Comparison of ENCODE assay signal across 22 mouse cellular contexts in the genomic region with DNA sequence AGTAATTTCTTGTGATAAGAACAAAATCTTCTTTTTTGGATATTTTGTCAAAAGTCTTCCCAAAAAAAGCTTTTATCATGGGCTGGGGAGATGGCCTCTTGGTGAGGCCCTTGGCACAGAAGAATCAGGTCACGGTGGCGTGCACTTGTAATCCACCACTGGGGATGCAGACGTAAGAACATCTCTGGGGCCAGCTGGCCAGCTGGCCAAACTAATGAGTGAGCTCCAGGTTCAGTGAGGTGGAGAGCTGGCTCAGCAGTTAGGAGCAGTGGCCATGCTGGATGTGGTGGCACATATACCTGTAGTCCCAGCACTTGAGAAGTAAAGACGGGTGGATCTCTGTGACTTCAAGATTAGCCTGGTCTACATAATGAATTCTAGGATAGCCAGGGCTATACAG.
"Had no signal": no experiment of that assay in that cellular context is flagged by ENCODE, and none has a peak within 500 bp of the region (broad histone marks: within the 10 kb centered on the region; RNA-seq: fewer than 3 reads in every experiment).

No protein-coding gene starts in this region.

- H3K27me3 ChIP-seq: limb, embryonic 13.5 days; liver, embryonic 12.5 days; liver, embryonic 15.5 days; lung, embryonic 15.5 days; megakaryocyte, embryonic 14.5 days; midbrain, embryonic 13.5 days; neural tube, embryonic 13.5 days had no signal

- H3K4me1 ChIP-seq: limb, embryonic 10.5 days; limb, embryonic 13.5 days; liver, embryonic 12.5 days; liver, embryonic 15.5 days; midbrain, embryonic 10.5 days; midbrain, embryonic 13.5 days; neural tube, embryonic 13.5 days had no signal

- H3K9me3 ChIP-seq: limb, embryonic 10.5 days; limb, embryonic 13.5 days; liver, embryonic 12.5 days; liver, embryonic 15.5 days; lung, embryonic 15.5 days; megakaryocyte, embryonic 14.5 days; midbrain, embryonic 10.5 days; midbrain, embryonic 13.5 days; neural tube, embryonic 13.5 days had no signal

- H3K9ac ChIP-seq: limb, embryonic 13.5 days; liver, embryonic 12.5 days; liver, embryonic 15.5 days; lung, embryonic 15.5 days; midbrain, embryonic 13.5 days; neural tube, embryonic 13.5 days had no signal

- DNase-seq: kidney, postnatal 10 days; layer of hippocampus, adult 9-11 months; liver; lung, adult 18-20 months; lung, postnatal 10 days; lung, postnatal 36 days; thymus, adult 2 months; thymus, postnatal 14 days; thymus, postnatal 4 days had no signal

- H3K36me3 ChIP-seq: liver, embryonic 12.5 days; liver, embryonic 15.5 days; lung, embryonic 15.5 days had no signal

- H3K4me2 ChIP-seq: limb, embryonic 13.5 days; liver, embryonic 12.5 days; liver, embryonic 15.5 days; lung, embryonic 15.5 days; midbrain, embryonic 13.5 days; neural tube, embryonic 13.5 days had no signal

- ATAC-seq: intestine, embryonic 16.5 days; liver, embryonic 12.5 days; midbrain, embryonic 13.5 days; midbrain, embryonic 16.5 days had no signal

- H3K27ac ChIP-seq: limb, embryonic 10.5 days; limb, embryonic 13.5 days; liver, embryonic 12.5 days; liver, embryonic 15.5 days; lung, embryonic 15.5 days; midbrain, embryonic 10.5 days; midbrain, embryonic 13.5 days; neural tube, embryonic 13.5 days; stomach, postnatal 0 days had no signal

- H3K4me3 ChIP-seq: limb, embryonic 10.5 days; limb, embryonic 13.5 days; liver, embryonic 12.5 days; liver, embryonic 15.5 days; lung, embryonic 15.5 days; megakaryocyte, embryonic 14.5 days; midbrain, embryonic 10.5 days; midbrain, embryonic 13.5 days; myocyte; neural tube, embryonic 13.5 days had no signal
